Mouse (Mus musculus) heart, postnatal 14 days (tissue): ENCODE results near the gene Ism1. TPM values are rescaled to one million over a fixed set of nuclear protein-coding genes. Genes with fewer than 3 reads are reported as not detected.

Source experiments
- DNase-seq, 2 experiments: peaks; one replicate each; pipeline ENCODE4 v3.0.0; 2021 to 2022
- intact Hi-C: fragments of 180-260 bp; cut with DNase I; formaldehyde crosslinking; loops from one replicate; pipeline ENCODE4 v1.15.1; 2025
- total RNA-seq, 2 experiments: library from RNA; stranded (reverse); gene quantifications; 2 replicates each; pipeline ENCODE4 v1.2.3; 2021

Ism1 gene
- total RNA-seq, 2 experiments from 2014 or later, result 0.79 to 0.83 TPM

DNA sequence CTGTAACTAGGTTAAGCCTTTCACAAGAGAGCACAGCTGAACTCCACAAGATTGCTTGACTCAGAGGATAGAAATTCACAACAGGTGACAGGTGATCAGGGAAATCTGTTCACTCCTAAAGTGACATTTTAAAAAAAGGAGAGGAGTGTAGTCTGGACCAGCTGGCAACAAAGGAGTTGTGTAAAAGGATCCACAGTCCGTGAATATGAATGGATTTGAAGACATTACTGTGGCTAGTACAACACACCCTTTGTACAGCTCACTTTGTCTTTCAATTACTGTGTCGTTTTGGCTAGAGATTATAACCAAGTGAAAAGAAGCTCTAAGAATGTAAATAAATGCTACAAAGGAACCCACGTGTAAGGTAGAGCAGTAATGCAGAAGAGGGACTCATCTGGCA, 33.7 kb downstream of the Ism1 start:
- intact Hi-C loops, result no loop called here
- DNase-seq, result no peak

DNA sequence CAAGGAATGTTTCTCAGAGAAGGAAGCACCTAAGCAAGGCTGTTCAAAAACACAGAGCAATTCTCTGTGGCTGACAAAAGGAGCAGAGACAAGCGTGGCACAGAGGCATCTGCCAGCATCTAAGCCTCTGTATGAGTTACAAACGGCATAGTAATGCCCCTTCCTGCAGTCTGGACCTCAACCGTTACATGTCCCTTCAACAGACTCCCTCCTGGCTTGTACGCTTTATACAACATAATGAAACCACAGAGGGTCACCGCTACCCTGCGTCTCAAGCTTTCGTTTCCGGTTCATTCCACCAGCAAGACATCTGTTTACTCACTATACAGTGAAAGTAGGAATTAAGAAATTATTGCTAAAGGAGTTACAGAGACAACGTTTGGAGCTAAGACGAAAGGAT, 34.1 kb downstream of the Ism1 start:
- intact Hi-C loops, result no loop called here
- no peak for DNase-seq

GRCm38 (mm10) chr2:139714206-139714605, 36.2 kb downstream of the Ism1 start:
- no peak for DNase-seq
- intact Hi-C loops, result no loop called here

DNA sequence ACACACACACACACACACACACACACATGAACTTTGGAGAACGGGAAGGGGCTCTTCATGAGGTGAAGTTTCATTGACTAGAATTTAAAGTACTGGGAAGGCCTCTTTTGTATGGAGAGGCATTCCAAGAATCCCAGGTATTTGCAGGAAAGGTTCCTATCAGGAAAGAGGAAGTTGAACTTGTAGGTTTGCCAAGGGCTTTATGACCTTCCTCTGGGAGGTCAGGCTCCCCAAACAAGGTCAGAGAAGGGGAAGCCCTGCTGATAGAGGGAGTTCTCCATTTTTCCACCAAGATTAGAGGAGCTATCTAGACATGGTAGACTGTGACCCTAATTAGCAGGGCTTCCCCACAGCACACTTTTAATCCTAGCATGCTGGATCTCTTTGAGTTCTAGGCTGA, 39.8 kb downstream of the Ism1 start:
- intact Hi-C loops, result no loop called here
- no peak for DNase-seq

DNA sequence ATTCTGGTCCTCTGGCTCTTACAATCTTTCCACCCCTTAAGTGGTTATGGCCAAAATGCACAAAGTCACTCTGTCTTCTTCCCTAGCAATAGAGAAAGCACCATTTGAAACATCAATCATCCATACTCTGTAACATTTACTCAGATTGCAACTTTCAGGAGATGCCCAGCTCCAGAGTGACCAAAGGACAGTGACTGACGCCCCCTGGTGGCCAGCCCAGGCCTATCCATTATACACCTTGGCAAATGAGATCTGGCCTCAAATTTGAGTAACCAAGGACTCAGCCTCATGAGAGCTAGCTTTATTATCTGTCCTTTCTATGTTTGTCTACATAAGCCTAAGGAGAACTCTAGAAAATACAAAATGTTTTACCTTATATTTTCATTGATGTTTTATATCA, 44.7 kb downstream of the Ism1 start:
- DNase-seq, result peak; percentile 36 to 57
- intact Hi-C loops, result loop anchor here (2.0 kb wide), 1 partner anchor 132 kb away; no protein-coding TSS in a partner anchor

- intact Hi-C loops, result loop anchor here (2.0 kb wide), 1 partner anchor 133 kb away; no protein-coding TSS in a partner anchor
- no peak for DNase-seq
Observed at GRCm38 (mm10) chr2:139723304-139723703, 45.3 kb downstream of the Ism1 start.

DNA sequence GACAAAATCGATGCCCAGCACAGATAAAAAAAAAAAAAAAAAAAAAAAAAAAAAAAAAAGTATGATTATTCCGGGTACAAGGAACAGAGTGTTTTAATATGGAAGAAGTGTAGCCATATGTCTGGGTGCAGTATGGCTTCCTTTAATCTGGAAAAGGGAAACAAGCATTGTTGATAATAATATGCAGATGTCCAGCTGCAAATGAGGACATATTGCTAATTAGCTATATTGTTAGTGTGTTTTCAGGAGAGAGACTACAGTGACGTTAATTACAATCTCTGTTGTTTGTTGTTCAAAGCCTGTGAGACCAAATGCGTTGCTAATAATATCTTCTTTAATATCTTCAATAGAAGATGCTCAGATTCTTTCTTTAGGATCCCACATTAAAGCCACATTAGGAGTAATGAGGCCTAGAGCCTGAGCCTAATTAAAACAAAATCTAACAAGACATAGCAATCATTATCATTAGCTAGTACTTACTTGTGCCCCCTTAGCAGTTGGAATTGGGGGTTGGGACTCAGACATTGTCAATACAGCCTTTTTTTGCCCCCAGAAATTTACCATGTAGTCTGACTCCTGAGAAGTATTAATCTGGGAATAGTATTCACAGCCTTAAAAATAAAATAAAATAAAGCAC, 46.3 kb downstream of the Ism1 start:
- intact Hi-C loops, result no loop called here
- no peak for DNase-seq

DNA sequence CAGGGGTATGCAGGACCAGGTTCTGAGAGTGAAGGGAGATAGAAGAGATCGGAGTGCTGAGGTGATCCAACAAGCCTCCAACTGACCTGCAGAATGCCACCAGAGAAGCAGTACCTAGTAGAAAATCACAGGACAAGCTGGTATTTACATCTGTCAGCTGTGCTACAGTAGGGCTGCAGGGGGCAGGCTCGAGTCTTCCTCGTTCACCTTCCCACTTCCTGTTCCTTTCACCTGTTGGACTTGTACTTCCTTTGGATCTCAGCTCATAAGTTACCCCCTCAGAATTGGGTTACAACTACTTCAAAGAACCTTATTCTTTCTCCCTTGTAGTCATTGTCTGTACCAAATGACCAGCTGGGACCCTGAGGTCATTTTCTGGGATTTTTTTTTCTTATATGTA, 47.4 kb downstream of the Ism1 start:
- DNase-seq, result no peak
- intact Hi-C loops, result no loop called here

GRCm38 (mm10) chr2:139728060-139728459, 50.1 kb downstream of the Ism1 start:
- intact Hi-C loops, result no loop called here
- DNase-seq, result no peak

GRCm38 (mm10) chr2:139729377-139729776, 51.4 kb downstream of the Ism1 start:
- intact Hi-C loops, result no loop called here

GRCm38 (mm10) chr2:139742381-139742780, 64.4 kb downstream of the Ism1 start:
- no peak for DNase-seq
- intact Hi-C loops, result no loop called here

More at GRCm38 (mm10) chr2:139729377-139729776, 51.4 kb downstream of the Ism1 start:
- DNase-seq, result no peak

- intact Hi-C loops, result no loop called here
Observed at GRCm38 (mm10) chr2:139757021-139757420, 79.0 kb downstream of the Ism1 start.

DNA sequence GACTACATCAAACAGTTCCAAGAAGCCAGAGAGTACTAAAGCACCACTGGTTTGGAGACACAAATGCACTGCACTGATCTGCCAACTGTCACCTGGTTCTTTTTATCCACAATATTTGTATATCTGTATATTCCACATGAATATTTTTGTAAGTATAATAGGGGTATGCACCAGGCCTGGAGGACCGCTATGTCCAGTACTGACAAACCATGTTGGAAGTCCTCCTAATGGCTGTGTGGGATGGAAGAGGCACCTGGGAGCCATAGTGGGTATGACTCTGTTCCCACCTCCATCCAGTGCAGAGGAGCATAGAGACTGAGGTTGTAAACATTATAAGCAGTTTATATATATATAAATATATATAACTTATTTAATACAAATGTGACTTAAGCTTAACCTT, 79.5 kb downstream of the Ism1 start:
- intact Hi-C loops, result no loop called here
- DNase-seq, result no peak

More at GRCm38 (mm10) chr2:139757021-139757420, 79.0 kb downstream of the Ism1 start:
- no peak for DNase-seq

DNA sequence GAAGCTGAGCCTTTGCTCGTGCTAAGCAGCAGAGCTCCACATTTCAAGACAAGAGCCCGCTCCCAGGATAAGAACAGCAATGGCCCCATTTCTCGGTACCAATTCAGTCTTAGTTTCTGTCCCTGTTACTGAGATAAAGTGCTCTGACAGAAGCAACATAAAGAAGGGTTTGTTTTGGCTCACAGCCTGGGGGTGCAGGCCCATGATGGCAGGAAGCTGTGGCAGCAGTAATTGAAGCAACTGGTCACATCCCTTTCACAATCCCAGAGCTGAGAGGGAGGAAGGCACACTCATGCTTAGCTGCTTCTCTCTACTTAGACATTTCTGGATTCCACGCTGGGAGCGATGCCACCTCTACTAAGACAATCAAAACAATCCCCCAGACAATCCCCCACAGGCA, 86.4 kb downstream of the Ism1 start:
- intact Hi-C loops, result no loop called here

DNA sequence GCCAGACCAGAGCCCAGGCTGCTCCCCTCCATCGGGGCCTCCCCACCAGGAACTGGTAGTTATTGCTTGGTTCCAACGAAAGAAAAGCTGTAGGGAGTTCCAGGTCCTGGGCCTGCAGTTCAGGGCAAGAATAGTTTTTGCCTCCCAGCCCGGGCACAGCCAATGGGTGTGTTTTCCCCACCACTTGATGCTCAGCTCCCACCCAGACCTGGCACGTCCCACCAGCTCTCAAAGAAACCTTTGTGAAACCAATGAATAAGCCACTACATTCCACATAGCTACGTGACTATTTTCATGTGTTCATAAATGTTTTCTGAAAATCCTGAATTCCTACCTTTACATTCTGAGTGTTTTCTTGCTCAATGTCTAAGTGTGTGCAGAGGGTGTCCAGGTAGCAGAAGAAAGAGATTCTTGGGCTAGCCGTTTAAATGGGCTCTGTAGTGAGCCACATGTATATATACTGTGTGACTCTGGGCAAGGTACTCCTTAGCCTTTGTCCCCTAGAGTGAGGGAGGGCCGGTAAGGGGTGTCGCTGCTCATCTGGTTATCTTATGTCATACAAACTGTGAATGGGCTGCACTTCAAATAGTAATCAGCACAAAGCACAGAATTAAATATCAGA, 97.1 kb downstream of the Ism1 start:
- DNase-seq, result no peak
- intact Hi-C loops, result loop anchor here (10.0 kb wide), 2 partner anchors 190 to 380 kb away; partner anchors contain the start of gene Gm17374

More for the DNA sequence above, 86.4 kb downstream of the Ism1 start:
- no peak for DNase-seq

GRCm38 (mm10) chr2:139776644-139777043, 98.7 kb downstream of the Ism1 start:
- intact Hi-C loops, result loop anchor here (10.0 kb wide), 2 partner anchors 188 to 378 kb away; partner anchors contain the start of gene Gm17374
- no peak for DNase-seq

DNA sequence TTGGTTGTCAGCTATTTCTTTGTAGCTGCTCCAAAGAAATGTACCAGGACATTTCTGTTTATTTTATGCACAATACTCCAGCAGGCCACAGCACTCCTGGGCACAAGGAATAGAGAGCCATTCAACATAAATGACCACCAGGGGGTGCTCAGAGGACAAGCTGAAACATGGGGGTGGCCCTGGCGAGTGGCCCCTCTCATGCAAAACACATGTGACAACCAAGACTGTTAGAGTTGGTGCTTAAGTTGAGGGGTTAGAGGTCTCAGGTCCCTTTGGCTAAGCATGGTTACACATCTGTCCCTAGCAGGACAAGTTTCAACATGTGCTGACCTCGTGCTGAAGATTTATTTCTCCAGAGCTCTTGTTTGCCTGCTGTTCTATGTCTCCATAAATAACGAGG, 100.3 kb downstream of the Ism1 start:
- peak; percentile 11 to 42 for DNase-seq
- intact Hi-C loops, result loop anchor here (10.0 kb wide), 2 partner anchors 187 to 377 kb away; partner anchors contain the start of gene Gm17374

DNA sequence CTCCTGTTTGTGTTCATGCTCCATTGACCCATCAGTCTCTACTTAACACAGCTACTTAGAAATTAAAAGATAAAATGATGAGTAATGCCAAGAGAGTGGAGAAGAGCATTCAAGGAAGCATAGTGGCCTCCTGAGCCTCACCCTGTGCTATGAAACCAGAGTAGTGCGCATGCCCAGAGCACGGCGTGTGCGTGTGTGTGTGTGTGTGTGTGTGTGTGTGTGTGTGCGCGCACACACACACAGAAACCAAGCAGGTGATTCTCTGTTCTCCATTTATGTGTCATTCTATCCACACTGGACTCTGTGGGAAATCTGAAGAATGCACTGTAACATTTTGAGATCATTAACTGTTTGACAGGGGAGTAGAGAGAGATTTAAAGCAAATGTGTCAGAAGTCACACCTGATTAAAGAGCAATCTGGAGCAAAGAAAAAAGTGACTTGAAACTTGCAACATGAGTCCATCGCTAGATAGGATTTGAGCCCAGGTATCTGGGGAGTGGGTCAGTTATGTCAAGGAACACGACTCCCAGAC, 105.4 kb downstream of the Ism1 start:
- intact Hi-C loops, result no loop called here
- no peak for DNase-seq

- intact Hi-C loops, result no loop called here
- DNase-seq, result no peak
Observed at GRCm38 (mm10) chr2:139784465-139784864, 106.5 kb downstream of the Ism1 start.

GRCm38 (mm10) chr2:139784946-139785345, 107.0 kb downstream of the Ism1 start:
- no peak for DNase-seq
- intact Hi-C loops, result no loop called here

DNA sequence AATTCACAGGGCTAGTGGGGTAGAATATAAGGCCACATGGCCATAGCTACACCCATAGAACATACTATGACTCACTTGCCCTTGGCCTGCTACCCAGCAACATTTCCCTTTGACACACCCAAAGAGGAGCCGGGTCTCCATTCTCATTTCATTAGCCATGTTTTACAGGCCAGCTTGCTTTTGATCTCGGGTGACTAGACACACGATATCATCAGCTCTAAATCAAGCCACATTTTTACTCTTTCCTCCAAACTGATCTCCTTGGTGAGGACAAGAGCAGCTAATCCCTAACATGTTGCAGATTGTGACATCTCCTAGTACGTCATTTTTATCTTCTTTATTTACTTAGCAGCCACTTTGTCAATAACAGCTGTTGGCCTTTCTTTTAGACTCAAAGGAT, 110.7 kb downstream of the Ism1 start:
- DNase-seq, result no peak
- intact Hi-C loops, result no loop called here
